Mouse (Mus musculus) stomach, embryonic 16.5 days (tissue): ENCODE measurements at regions not wholly inside any gene's neighbourhood (a gene's known extent, or its start where the extent isn't known, plus 50 kb on each side); places are given as distances from the start of the nearest gene placed in this dataset.

Experiments
- ATAC-seq: fragments of 200-750 bp; cut with Nextera tagmentation; 2 replicates; pipeline ENCODE4 v1.8.0; 2017; ENCODE audit warnings: moderate number of reproducible peaks, moderate TSS enrichment; ENCODE audit not compliant: insufficient read depth, low FRiP score
- H3K27ac ChIP-seq: fragments of 300-500 bp; sonication (generic); 2 replicates; pipeline ENCODE4 v1.5.1; 2014; ENCODE audit warnings: low read length
- H3K27me3 ChIP-seq: fragments of 300-500 bp; sonication (generic); 2 replicates; pipeline ENCODE4 v1.6.1; 2014; ENCODE audit warnings: low read length, control low read depth, mixed read lengths; ENCODE audit not compliant: control insufficient read depth, insufficient read depth
- H3K36me3 ChIP-seq: fragments of 300-500 bp; sonication (generic); 2 replicates; pipeline ENCODE4 v1.6.1; 2014; ENCODE audit warnings: low read length; ENCODE audit not compliant: control insufficient read depth, insufficient read depth
- H3K4me1 ChIP-seq: fragments of 300-500 bp; sonication (generic); 2 replicates; pipeline ENCODE4 v1.6.1; 2014; ENCODE audit warnings: low read length, control low read depth, mixed read lengths; ENCODE audit not compliant: control insufficient read depth, insufficient read depth
- H3K4me2 ChIP-seq: fragments of 300-500 bp; sonication (generic); 2 replicates; pipeline ENCODE4 v1.6.1; 2014; ENCODE audit warnings: low read depth, low read length, mixed read lengths
- H3K4me3 ChIP-seq: fragments of 300-500 bp; sonication (generic); replicated peaks from 2 replicates; pipeline ENCODE4 v1.5.1; 2014; ENCODE audit warnings: mild to moderate bottlenecking, low read length
- H3K9ac ChIP-seq: fragments of 300-500 bp; sonication (generic); 2 replicates; pipeline ENCODE4 v1.6.1; 2014; ENCODE audit warnings: low read length
- H3K9me3 ChIP-seq: fragments of 300-500 bp; sonication (generic); replicated peaks from 2 replicates; pipeline ENCODE4 v1.6.1; 2016; ENCODE audit warnings: low read length, control low read depth; ENCODE audit not compliant: control insufficient read depth
- WGBS: fragments of 180-500 bp; shearing (Covaris S2); extraction: QIAGEN DNeasy Blood & Tissue Kit; methylation state at CpG from one replicate; pipeline ENCODE4 v1.1.7; 2014; 5-methylcytosine and 5-hydroxymethylcytosine counted together

DNA sequence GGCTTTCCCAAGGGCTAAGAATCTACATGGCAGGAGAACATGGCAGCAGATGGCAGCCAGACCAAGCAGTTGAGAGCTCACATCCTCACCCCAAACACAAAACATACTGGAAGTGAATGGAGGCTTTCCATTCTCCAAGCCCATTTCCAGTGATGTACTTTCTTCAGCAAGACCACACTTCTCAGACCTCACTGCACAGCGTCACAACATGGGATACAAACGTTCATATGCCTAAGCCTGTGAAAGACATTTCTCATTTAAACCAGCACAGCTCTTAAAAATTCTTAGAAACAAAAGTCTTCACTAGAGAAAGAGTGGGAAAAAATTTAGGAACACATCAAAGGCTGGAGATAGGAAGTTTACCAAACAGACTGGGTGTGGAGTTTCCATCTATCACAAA lies 183.9 kb upstream of the Sfrp2 start:
- no peaks in the 10 kb centered on the region for H3K9me3 ChIP-seq
- H3K36me3 ChIP-seq = no peaks in the 10 kb centered on the region
- H3K27me3 ChIP-seq = no peaks in the 10 kb centered on the region
- no peak overlapping the region for H3K4me3 ChIP-seq
- H3K9ac ChIP-seq = no peak overlapping the region
- 80% methylated on average over 2 of the region's 2 CpGs for WGBS
- ATAC-seq = no peak
- no peak overlapping the region for H3K4me2 ChIP-seq
- H3K4me1 ChIP-seq = no peaks in the 10 kb centered on the region
- H3K27ac ChIP-seq = no peak overlapping the region

GRCm38 (mm10) chr3:83583071-83583672 lies 182.9 kb upstream of the Sfrp2 start:
- WGBS = 45% methylated on average over 8 of the region's 8 CpGs
- Histone ChIP-seq H3K27me3 (no peaks in the 10 kb centered on the region), H3K4me1 (no peaks in the 10 kb centered on the region), H3K27ac (no peak overlapping the region), H3K9me3 (no peaks in the 10 kb centered on the region), H3K4me3 (no peak overlapping the region), H3K9ac (no peak overlapping the region), H3K36me3 (no peaks in the 10 kb centered on the region), H3K4me2 (no peak overlapping the region)
- no peak for ATAC-seq

DNA sequence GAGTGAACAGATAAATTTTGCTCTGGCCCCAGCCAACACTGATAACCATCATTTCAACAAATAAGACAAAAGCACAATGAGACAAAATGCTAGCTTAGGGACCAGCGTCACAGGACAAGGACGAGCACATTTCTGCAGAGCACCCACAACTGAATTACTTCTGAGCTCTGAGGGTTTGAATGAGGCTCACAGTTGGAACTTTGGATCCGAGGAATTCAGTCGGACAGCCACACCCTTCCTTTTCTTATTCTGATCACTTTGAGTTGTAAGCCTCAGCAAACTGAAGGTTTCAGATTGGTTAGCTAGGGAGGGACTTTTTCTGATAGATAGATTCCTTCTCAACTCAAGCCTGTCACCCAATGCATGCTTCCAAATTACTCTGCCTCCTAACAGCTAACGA lies 180.0 kb upstream of the Sfrp2 start:
- H3K36me3 ChIP-seq = no peaks in the 10 kb centered on the region
- no peaks in the 10 kb centered on the region for H3K4me1 ChIP-seq
- H3K9ac ChIP-seq = no peak overlapping the region
- no peak overlapping the region for H3K4me2 ChIP-seq
- no peak for ATAC-seq
- H3K4me3 ChIP-seq = no peak overlapping the region
- 57% methylated on average over 5 of the region's 5 CpGs for WGBS
- no peaks in the 10 kb centered on the region for H3K9me3 ChIP-seq
- H3K27ac ChIP-seq = no peak overlapping the region
- H3K27me3 ChIP-seq = no peaks in the 10 kb centered on the region

DNA sequence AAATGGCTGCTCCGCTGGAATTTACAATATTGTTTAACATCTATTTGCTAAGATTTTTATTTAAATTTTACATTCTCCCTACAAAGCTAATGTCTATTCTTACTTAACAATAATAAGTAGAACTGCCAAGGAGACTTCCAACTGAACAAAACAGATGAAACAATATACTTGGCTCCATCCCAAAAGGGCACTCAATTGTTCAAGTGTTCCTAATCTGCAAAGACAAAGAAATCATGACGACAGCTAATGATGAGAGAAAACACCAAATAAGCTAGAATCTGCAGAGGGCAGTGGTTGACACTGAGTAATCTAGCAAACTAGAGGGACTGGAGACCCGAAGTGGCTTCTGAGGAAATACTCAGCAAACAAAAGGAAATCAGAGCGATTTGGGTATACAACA lies 179.6 kb upstream of the Sfrp2 start:
- H3K4me2 ChIP-seq = no peak overlapping the region
- H3K27me3 ChIP-seq = no peaks in the 10 kb centered on the region
- no peak overlapping the region for H3K9ac ChIP-seq
- no peaks in the 10 kb centered on the region for H3K9me3 ChIP-seq
- no peak for ATAC-seq
- no peak overlapping the region for H3K4me3 ChIP-seq
- no peak overlapping the region for H3K27ac ChIP-seq
- no peaks in the 10 kb centered on the region for H3K36me3 ChIP-seq
- WGBS = 68% methylated on average over 4 of the region's 4 CpGs
- no peaks in the 10 kb centered on the region for H3K4me1 ChIP-seq

DNA sequence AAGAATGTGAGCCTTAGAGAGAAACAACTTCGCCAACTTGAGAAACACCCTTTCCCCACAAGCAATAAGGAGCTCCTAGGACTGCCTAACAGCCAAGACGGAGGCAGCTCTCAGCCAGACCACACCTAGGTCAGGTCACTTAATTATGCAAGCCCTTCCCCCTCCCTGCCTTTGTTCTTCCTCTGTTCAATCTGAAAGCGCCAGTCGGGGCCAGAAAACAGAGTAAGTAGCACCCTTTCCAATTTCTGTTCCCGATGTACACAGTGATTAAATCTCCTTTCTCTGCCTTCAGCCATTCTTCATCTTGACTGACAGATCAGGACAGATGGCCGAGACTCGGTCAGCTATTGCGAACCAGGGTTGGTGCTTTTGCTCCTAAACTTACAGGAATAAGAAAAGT lies 177.0 kb upstream of the Sfrp2 start:
- H3K9ac ChIP-seq = no peak overlapping the region
- no peaks in the 10 kb centered on the region for H3K27me3 ChIP-seq
- no peak for ATAC-seq
- H3K4me2 ChIP-seq = no peak overlapping the region
- no peak overlapping the region for H3K4me3 ChIP-seq
- H3K27ac ChIP-seq = no peak overlapping the region
- no peaks in the 10 kb centered on the region for H3K4me1 ChIP-seq
- no peaks in the 10 kb centered on the region for H3K36me3 ChIP-seq
- H3K9me3 ChIP-seq = no peaks in the 10 kb centered on the region
- WGBS = 33% methylated on average over 8 of the region's 8 CpGs

DNA sequence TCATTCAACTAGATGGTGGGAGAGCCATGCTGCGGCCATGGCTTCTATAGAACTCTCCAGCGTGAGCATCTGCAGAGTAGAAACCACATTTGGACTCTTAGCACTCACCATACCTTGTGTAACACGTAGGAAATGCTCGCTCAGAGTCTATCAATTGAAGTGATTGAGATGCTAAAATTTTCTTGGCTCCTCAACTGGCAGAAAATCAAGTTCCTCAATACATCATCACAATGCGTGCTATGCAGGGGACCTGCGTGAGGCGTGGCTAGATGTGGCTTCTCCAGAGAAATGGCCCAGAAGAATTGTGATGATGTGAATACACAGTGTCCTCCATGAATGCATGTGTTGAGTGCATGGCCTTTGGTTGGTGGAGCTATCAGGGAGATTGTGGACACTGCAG lies 174.9 kb upstream of the Sfrp2 start:
- H3K4me1 ChIP-seq = no peaks in the 10 kb centered on the region
- no peak for ATAC-seq
- H3K9me3 ChIP-seq = no peaks in the 10 kb centered on the region
- no peak overlapping the region for H3K9ac ChIP-seq
- no peaks in the 10 kb centered on the region for H3K27me3 ChIP-seq
- no peak overlapping the region for H3K4me3 ChIP-seq
- H3K4me2 ChIP-seq = no peak overlapping the region
- no peak overlapping the region for H3K27ac ChIP-seq
- no peaks in the 10 kb centered on the region for H3K36me3 ChIP-seq
- 93% methylated on average over 7 of the region's 7 CpGs for WGBS

DNA sequence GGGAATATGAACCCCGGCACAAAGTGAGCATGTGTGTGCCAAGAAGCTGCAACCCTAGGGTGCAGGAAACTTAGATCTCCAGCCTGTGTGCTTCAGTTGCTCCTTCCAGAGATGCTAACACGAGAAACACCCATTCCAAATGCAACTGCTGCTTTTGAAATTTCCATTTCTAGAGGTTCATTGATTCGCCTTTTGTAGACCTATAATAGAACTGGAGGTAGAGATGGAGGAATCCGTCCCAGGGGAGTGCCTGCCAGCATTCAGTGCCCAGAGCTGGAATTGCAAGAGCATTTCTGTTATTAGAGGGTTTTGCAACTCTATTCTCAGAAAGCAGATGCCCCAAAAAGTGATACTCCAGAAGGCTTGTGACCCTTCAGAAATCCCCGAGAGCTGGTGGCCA lies 172.8 kb upstream of the Sfrp2 start:
- Histone ChIP-seq H3K9me3 (no peaks in the 10 kb centered on the region), H3K9ac (no peak overlapping the region), H3K27ac (no peak overlapping the region), H3K36me3 (no peaks in the 10 kb centered on the region), H3K4me1 (no peaks in the 10 kb centered on the region), H3K4me3 (no peak overlapping the region), H3K4me2 (no peak overlapping the region), H3K27me3 (no peaks in the 10 kb centered on the region)
- WGBS = 85% methylated on average over 5 of the region's 5 CpGs
- no peak for ATAC-seq

DNA sequence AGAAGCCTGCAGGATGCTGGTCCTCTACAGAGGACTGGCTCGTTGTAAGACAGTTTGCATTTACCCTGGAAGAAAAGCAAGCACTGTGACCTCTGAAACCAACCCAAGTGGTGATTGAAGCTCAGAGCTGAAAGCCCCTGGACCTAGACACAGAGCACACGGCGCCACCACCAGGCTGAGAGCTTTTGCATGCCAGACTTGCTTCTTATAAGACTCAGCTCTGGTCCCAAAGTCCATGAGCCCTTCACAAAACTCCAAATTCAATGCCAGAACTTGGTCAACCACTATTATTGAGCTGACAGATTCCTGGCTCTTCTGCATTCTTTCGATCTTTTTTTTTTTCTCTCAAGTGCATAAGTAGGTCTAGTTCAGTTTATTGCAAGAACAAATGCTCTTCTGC lies 164.6 kb upstream of the Sfrp2 start:
- Histone ChIP-seq H3K4me1 (no peaks in the 10 kb centered on the region), H3K27me3 (no peaks in the 10 kb centered on the region), H3K4me3 (no peak overlapping the region), H3K9me3 (no peaks in the 10 kb centered on the region), H3K4me2 (no peak overlapping the region), H3K9ac (no peak overlapping the region), H3K27ac (no peak overlapping the region), H3K36me3 (no peaks in the 10 kb centered on the region)
- no peak for ATAC-seq
- 80% methylated on average over 4 of the region's 4 CpGs for WGBS

GRCm38 (mm10) chr3:83609095-83609770 lies 156.9 kb upstream of the Sfrp2 start:
- no peak overlapping the region for H3K4me2 ChIP-seq
- WGBS = 55% methylated on average over 8 of the region's 8 CpGs
- H3K4me3 ChIP-seq = no peak overlapping the region
- H3K4me1 ChIP-seq = no peaks in the 10 kb centered on the region
- no peaks in the 10 kb centered on the region for H3K27me3 ChIP-seq
- H3K36me3 ChIP-seq = no peaks in the 10 kb centered on the region
- no peak overlapping the region for H3K9ac ChIP-seq
- no peaks in the 10 kb centered on the region for H3K9me3 ChIP-seq
- ATAC-seq = no peak
- H3K27ac ChIP-seq = no peak overlapping the region
